ENCODE assay signal across 8 mouse cellular contexts in the genomic region with DNA sequence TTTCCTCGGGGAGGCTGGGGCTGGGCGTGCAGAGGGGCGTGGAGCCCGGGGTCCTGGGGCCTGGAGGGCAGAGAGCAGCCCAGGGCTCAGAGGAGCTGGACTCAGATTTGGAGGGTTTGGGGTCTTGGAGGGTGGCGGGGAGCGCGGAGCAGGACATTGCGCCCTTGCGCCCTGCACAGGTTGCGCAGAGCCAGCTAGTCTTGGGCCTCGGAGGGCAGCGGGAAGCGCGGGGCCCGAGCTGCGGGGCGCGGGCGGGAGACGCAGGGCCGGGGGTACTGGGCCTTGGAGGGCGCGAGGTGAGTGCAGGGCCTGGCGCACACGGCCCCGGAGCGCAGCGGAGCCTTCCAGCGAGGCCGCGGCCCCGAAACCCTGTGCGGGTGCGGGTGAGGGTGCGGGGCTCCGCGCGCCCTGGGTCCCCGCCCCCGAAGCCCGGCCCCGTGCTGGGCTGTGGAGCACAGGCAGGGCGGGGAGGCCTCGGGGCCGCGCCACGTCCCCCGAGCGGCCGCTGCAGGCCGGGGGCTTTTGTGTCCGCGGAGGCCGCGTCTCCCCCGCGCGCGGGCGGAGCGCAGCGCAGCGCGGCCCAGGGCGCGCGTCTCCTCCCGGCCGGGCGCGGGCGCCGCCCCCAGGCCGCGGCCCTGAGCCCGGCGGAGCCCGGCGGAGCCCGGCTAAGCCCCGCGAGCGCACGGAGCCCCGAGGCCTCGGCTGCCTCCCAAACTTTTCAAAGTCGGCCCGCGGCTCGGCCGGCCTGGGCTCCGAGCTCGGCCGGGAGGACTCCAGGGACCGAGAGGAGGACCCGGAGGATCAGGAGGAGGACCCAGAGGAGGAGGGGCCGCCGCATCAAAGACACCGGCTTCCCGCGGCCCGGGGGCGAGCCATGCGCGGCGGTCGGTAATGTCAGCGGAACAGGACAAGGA. TPM values are rescaled to one million over a fixed set of nuclear protein-coding genes. Genes with fewer than 3 reads are reported as not detected.
DNase-seq lines count a peak whose midpoint lies in the region; ATAC-seq lines count a peak whose summit lies in the region.

Gene Pygo1 (plus strand): TSS at position 625 of the 914 bp plus-strand sequence.

- H3K4me1 ChIP-seq in intestine, embryonic 16.5 days (ENCODE audit: control insufficient read depth, insufficient read depth, low read length) = peaks cover 9% of the 10 kb centered on the region; the same call in 1 of the 2 replicates

- H3K27me3 ChIP-seq in intestine, embryonic 16.5 days (replicated peaks; ENCODE audit: control insufficient read depth, insufficient read depth, low read length) = peaks cover 5% of the 10 kb centered on the region; the same call in 1 of the 2 replicates

- H3K27ac ChIP-seq in intestine, embryonic 16.5 days (ENCODE audit: low read length) = peak within 1 kb of the TSS; percentile 80

- no peaks in the 10 kb centered on the region for H3K9me3 ChIP-seq in intestine, embryonic 16.5 days (ENCODE audit: control insufficient read depth, low read length)

- H3K4me3 ChIP-seq in intestine, embryonic 16.5 days (ENCODE audit: low read length) = peak within 1 kb of the TSS; percentile 75

- peak within 1 kb of the TSS; percentile 92 for H3K4me2 ChIP-seq in intestine, embryonic 16.5 days (ENCODE audit: low read depth, low read length)

- peak; percentile 89 for ATAC-seq in intestine, embryonic 16.5 days

- peak; percentile 39 for DNase-seq in layer of hippocampus, adult 11-12 months (ENCODE audit: low spot score)
- no peak for DNase-seq in layer of hippocampus, adult 9-11 months
- peak; percentile 82 for DNase-seq in embryo, embryonic 11 days
- DNase-seq in gastrocnemius, postnatal 4 days (ENCODE audit: low spot score in 2 of 2) = peak; percentile 46 to 66
- peak; percentile 27 for DNase-seq in liver
- peak; percentile 84 for DNase-seq in neural tube, embryonic 10.5 days (ENCODE audit: extremely low spot score, low spot score)
- DNase-seq in urinary bladder, adult 2 months (ENCODE audit: low spot score) = peak; percentile 30

- peak within 1 kb of the TSS; percentile 85 for H3K9ac ChIP-seq in intestine, embryonic 16.5 days (ENCODE audit: low read depth, low read length)

- under 1% methylated on average over 92 of the region's 108 CpGs for WGBS in intestine, embryonic 16.5 days

- H3K36me3 ChIP-seq in intestine, embryonic 16.5 days (ENCODE audit: control insufficient read depth, insufficient read depth, low read length) = no peaks in the 10 kb centered on the region

RNA-seq across cellular contexts. Expression of gene Pygo1, which starts in this region (rescaled TPM):
- 1 to 10 TPM; 6.2 to 7.0 TPM for total RNA-seq in gastrocnemius, postnatal 4 days (2021)
- 1.5 and 1.7 TPM in 2 replicates for polyA plus RNA-seq in intestine, embryonic 16.5 days (2015; fragmentation: Nextera tagmentation; extraction: Ambion mirVana)
- 1.8 and 2.7 TPM in 2 replicates for polyA plus RNA-seq in urinary bladder, adult 2 months (2012; rRNA removed)
